Mouse (Mus musculus) gastrocnemius, adult 18-20 months (tissue): ENCODE measurements around the gene Vmn1r51. TPM values are rescaled to one million over a fixed set of nuclear protein-coding genes. Genes with fewer than 3 reads are reported as not detected.
"Not testable (repeated sequence)": the region's sequence is repeated elsewhere in the genome, so short reads cannot be mapped to it uniquely, and the experiment has no call there.

Source experiments
- DNase-seq: peaks from one replicate; pipeline ENCODE4 v3.0.0; 2021; ENCODE audit warnings: low spot score
- long read RNA-seq, 2 experiments: library from polyadenylated mRNA; stranded (forward); transcript quantifications; one replicate each; pipeline ENCODE4 v2.0.0; 2021
- total RNA-seq, 2 experiments: library from RNA; stranded (reverse); gene quantifications; 2 replicates each; pipeline ENCODE4 v1.2.3; 2021

The Vmn1r51 gene
- total RNA-seq, result not detected
- long read RNA-seq, experiment 1, result 0 reads
- long read RNA-seq, experiment 2, result 0 reads

DNA sequence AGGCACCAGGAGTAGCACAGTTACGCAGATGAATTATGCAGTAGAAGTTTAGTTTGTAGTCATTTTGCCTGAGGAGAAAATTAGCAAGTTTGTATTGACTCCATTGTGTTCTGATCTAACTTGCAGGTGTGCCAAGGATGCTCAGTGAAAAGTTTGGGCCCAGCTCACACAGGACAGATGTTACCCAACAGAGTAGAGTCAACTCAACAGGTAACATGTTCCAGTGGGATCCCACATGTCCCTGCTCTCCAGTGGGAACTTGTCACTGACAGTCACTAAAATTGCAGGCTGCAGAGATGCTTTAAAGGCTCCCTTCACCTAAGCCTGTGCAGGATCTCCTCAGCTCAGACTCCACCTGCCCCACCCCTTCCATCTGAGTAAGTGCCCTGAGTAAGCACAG, at the start of gene Vmn1r51:
TSS of gene Vmn1r51 (plus strand) at position 301 of the 400 bp plus-strand sequence.
- not testable (repeated sequence) for DNase-seq

- DNase-seq, result no peak
Measured at GRCm38 (mm10) chr6:90078406-90078805, 44.0 kb upstream of the Vmn1r51 start, which contains the start of gene Vmn1r49. Gene Vmn1r49 (minus strand): TSS chr6:90078506.

- DNase-seq, result no peak
Measured at GRCm38 (mm10) chr6:90100566-90100965, 21.8 kb upstream of the Vmn1r51 start.

- DNase-seq, result no peak
Measured at GRCm38 (mm10) chr6:90101130-90101529, 21.3 kb upstream of the Vmn1r51 start, which contains the start of gene Vmn1r50. Gene Vmn1r50 (plus strand): TSS chr6:90101430.

- DNase-seq, result no peak
Measured at GRCm38 (mm10) chr6:90160139-90160538, 37.7 kb downstream of the Vmn1r51 start.

GRCm38 (mm10) chr6:90174508-90174907, 52.1 kb downstream of the Vmn1r51 start, which contains the start of gene Vmn1r52:
Gene Vmn1r52 (plus strand): TSS chr6:90174808.
- DNase-seq, result no peak

Other genes with a start within 250 kb of the Vmn1r51 start
- gene Vmn1r42, start 246.2 kb upstream of the Vmn1r51 start, total RNA-seq, result not detected
- gene Vmn1r43, start 246.2 kb upstream of the Vmn1r51 start, total RNA-seq, result not detected
- not detected for gene Vmn1r44, start 238.9 kb upstream of the Vmn1r51 start, total RNA-seq
- not detected for gene Vmn1r45, start 182.0 kb upstream of the Vmn1r51 start, total RNA-seq
- not detected for gene Vmn1r46, start 153.3 kb upstream of the Vmn1r51 start, total RNA-seq
- gene Vmn1r47, start 106.4 kb upstream of the Vmn1r51 start, total RNA-seq, result not detected
- not detected for gene Vmn1r48, start 85.8 kb upstream of the Vmn1r51 start, total RNA-seq
- gene Vmn1r49, start 44.1 kb upstream of the Vmn1r51 start, total RNA-seq, result not detected
- not detected for gene Vmn1r50, start 21.2 kb upstream of the Vmn1r51 start, total RNA-seq
- gene Vmn1r52, start 52.2 kb downstream of the Vmn1r51 start, total RNA-seq, result not detected
- not detected for gene V1ra8, start 80.2 kb downstream of the Vmn1r51 start, total RNA-seq
- gene Vmn1r53, start 101.8 kb downstream of the Vmn1r51 start, total RNA-seq, result not detected
- not detected for gene Vmn1r54, start 123.7 kb downstream of the Vmn1r51 start, total RNA-seq
- not detected for gene BC048671, start 178.6 kb downstream of the Vmn1r51 start, total RNA-seq
- not detected for gene Chst13, start 202.6 kb downstream of the Vmn1r51 start, total RNA-seq
- under 1 TPM in 1 of 2 experiments, not detected in 1; 0.12 TPM for gene Uroc1, start 210.7 kb downstream of the Vmn1r51 start, total RNA-seq
- gene Zxdc, start 246.9 kb downstream of the Vmn1r51 start, total RNA-seq, result 10 to 100 TPM; 13.7 to 13.9 TPM